Mouse (Mus musculus): ENCODE results near the gene Ttll8. TPM values are rescaled to one million over a fixed set of nuclear protein-coding genes. Genes with fewer than 3 reads are reported as not detected.
A peak's percentile ranks its signal among the peaks of the same experiment; 100 is the strongest.

Ttll8 gene
- 1.4 and 1.6 TPM in 2 replicates for polyA plus RNA-seq (2012; rRNA removed)

- no peak for TF ChIP-seq POLR2A (IDR thresholded peaks at IDR 0.05; ENCODE audit: borderline replicate concordance, insufficient read depth, low read length)
- no peak for TF ChIP-seq CTCF (IDR thresholded peaks at IDR 0.05; ENCODE audit: borderline replicate concordance, insufficient read depth, low read depth, low read length)
- H3K4me1 ChIP-seq (ENCODE audit: control insufficient read depth, insufficient read depth, low read length), result no peaks in the 10 kb centered on the region
- WGBS, result 6% methylated on average over 53 of the region's 53 CpGs
- DNase-seq, result peak in 1 of 2 experiments; percentile 11
- peaks cover 2% of the 10 kb centered on the region for H3K27me3 ChIP-seq (ENCODE audit: control insufficient read depth, insufficient read depth, low read length)
- no peak within 1 kb of the TSS for H3K27ac ChIP-seq (ENCODE audit: insufficient read depth, low read length)
- H3K4me3 ChIP-seq (replicated peaks; ENCODE audit: insufficient read depth, low read depth, low read length), result peak within 1 kb of the TSS; percentile 12
Measured at GRCm38 (mm10) chr15:88954368-88955072, at the start of gene Ttll8. TSS of gene Ttll8 (minus strand) at chr15:88954418.

- no peak for TF ChIP-seq CTCF (IDR thresholded peaks at IDR 0.05; ENCODE audit: borderline replicate concordance, insufficient read depth, low read depth, low read length)
- no peak for TF ChIP-seq POLR2A (IDR thresholded peaks at IDR 0.05; ENCODE audit: borderline replicate concordance, insufficient read depth, low read length)
- Histone ChIP-seq H3K27ac (ENCODE audit: insufficient read depth, low read length) (no peak overlapping the region), H3K27me3 (ENCODE audit: control insufficient read depth, insufficient read depth, low read length) (no peaks in the 10 kb centered on the region), H3K4me1 (ENCODE audit: control insufficient read depth, insufficient read depth, low read length) (no peaks in the 10 kb centered on the region; the same call in 1 of the 2 replicates), H3K4me3 (replicated peaks; ENCODE audit: insufficient read depth, low read depth, low read length) (no peak overlapping the region)
- 58% methylated on average over 3 of the region's 3 CpGs for WGBS
- DNase-seq, result no peak
Measured at GRCm38 (mm10) chr15:89001245-89001644, 47.0 kb upstream of the Ttll8 start.

GRCm38 (mm10) chr15:89000367-89000766, 46.1 kb upstream of the Ttll8 start:
- Histone ChIP-seq H3K4me3 (replicated peaks; ENCODE audit: insufficient read depth, low read depth, low read length) (no peak overlapping the region), H3K27me3 (ENCODE audit: control insufficient read depth, insufficient read depth, low read length) (no peaks in the 10 kb centered on the region), H3K27ac (ENCODE audit: insufficient read depth, low read length) (no peak overlapping the region), H3K4me1 (ENCODE audit: control insufficient read depth, insufficient read depth, low read length) (no peaks in the 10 kb centered on the region; the same call in 1 of the 2 replicates)
- TF ChIP-seq POLR2A (IDR thresholded peaks at IDR 0.05; ENCODE audit: borderline replicate concordance, insufficient read depth, low read length), result no peak
- TF ChIP-seq CTCF (IDR thresholded peaks at IDR 0.05; ENCODE audit: borderline replicate concordance, insufficient read depth, low read depth, low read length), result no peak
- DNase-seq, result no peak
- WGBS, result 50% methylated on average over 2 of the region's 2 CpGs

GRCm38 (mm10) chr15:88999124-88999523, 44.9 kb upstream of the Ttll8 start:
- no peaks in the 10 kb centered on the region for H3K27me3 ChIP-seq (ENCODE audit: control insufficient read depth, insufficient read depth, low read length)
- H3K4me3 ChIP-seq (replicated peaks; ENCODE audit: insufficient read depth, low read depth, low read length), result no peak overlapping the region
- H3K27ac ChIP-seq (ENCODE audit: insufficient read depth, low read length), result no peak overlapping the region
- no peaks in the 10 kb centered on the region; the same call in 1 of the 2 replicates for H3K4me1 ChIP-seq (ENCODE audit: control insufficient read depth, insufficient read depth, low read length)
- WGBS, result 83% methylated on average over 2 of the region's 2 CpGs
- DNase-seq, result no peak
- TF ChIP-seq CTCF (IDR thresholded peaks at IDR 0.05; ENCODE audit: borderline replicate concordance, insufficient read depth, low read depth, low read length) (0 out of 2 replicates have a peak, but pooled peaks have one; percentile 26), POLR2A (IDR thresholded peaks at IDR 0.05; ENCODE audit: borderline replicate concordance, insufficient read depth, low read length) (no peak)

- Histone ChIP-seq H3K4me3 (replicated peaks; ENCODE audit: insufficient read depth, low read depth, low read length) (no peak overlapping the region), H3K4me1 (ENCODE audit: control insufficient read depth, insufficient read depth, low read length) (no peaks in the 10 kb centered on the region; the same call in 1 of the 2 replicates), H3K27ac (ENCODE audit: insufficient read depth, low read length) (no peak overlapping the region), H3K27me3 (ENCODE audit: control insufficient read depth, insufficient read depth, low read length) (no peaks in the 10 kb centered on the region)
- TF ChIP-seq CTCF (IDR thresholded peaks at IDR 0.05; ENCODE audit: borderline replicate concordance, insufficient read depth, low read depth, low read length) (no peak), POLR2A (IDR thresholded peaks at IDR 0.05; ENCODE audit: borderline replicate concordance, insufficient read depth, low read length) (no peak)
- whole genome bisulfite sequencing, result 79% methylated on average over 8 of the region's 8 CpGs
- no peak for DNase-seq
Measured at GRCm38 (mm10) chr15:88998636-88999035, 44.4 kb upstream of the Ttll8 start.

GRCm38 (mm10) chr15:88989236-88989635, 35.0 kb upstream of the Ttll8 start:
- DNase-seq, result no peak
- TF ChIP-seq POLR2A (IDR thresholded peaks at IDR 0.05; ENCODE audit: borderline replicate concordance, insufficient read depth, low read length) (no peak), CTCF (IDR thresholded peaks at IDR 0.05; ENCODE audit: borderline replicate concordance, insufficient read depth, low read depth, low read length) (no peak)
- 35% methylated on average over 2 of the region's 2 CpGs for WGBS

GRCm38 (mm10) chr15:88982534-88983079, 28.4 kb upstream of the Ttll8 start, which contains the start of gene Mov10l1:
TSS of gene Mov10l1 (plus strand) at chr15:88982909.
- DNase-seq, result no peak
- TF ChIP-seq POLR2A (IDR thresholded peaks at IDR 0.05; ENCODE audit: borderline replicate concordance, insufficient read depth, low read length), result no peak
- no peak for TF ChIP-seq CTCF (IDR thresholded peaks at IDR 0.05; ENCODE audit: borderline replicate concordance, insufficient read depth, low read depth, low read length)
- WGBS, result 94% methylated on average over 31 of the region's 31 CpGs

More at GRCm38 (mm10) chr15:88989236-88989635, 35.0 kb upstream of the Ttll8 start:
- Histone ChIP-seq H3K4me3 (replicated peaks; ENCODE audit: insufficient read depth, low read depth, low read length) (no peak overlapping the region), H3K4me1 (ENCODE audit: control insufficient read depth, insufficient read depth, low read length) (no peaks in the 10 kb centered on the region), H3K27me3 (ENCODE audit: control insufficient read depth, insufficient read depth, low read length) (no peaks in the 10 kb centered on the region), H3K27ac (ENCODE audit: insufficient read depth, low read length) (no peak overlapping the region)

GRCm38 (mm10) chr15:88979138-88979446, 24.9 kb upstream of the Ttll8 start:
- TF ChIP-seq CTCF (IDR thresholded peaks at IDR 0.05; ENCODE audit: borderline replicate concordance, insufficient read depth, low read depth, low read length) (no peak), POLR2A (IDR thresholded peaks at IDR 0.05; ENCODE audit: borderline replicate concordance, insufficient read depth, low read length) (no peak)
- Histone ChIP-seq H3K27me3 (ENCODE audit: control insufficient read depth, insufficient read depth, low read length) (no peaks in the 10 kb centered on the region), H3K4me3 (replicated peaks; ENCODE audit: insufficient read depth, low read depth, low read length) (no peak overlapping the region), H3K4me1 (ENCODE audit: control insufficient read depth, insufficient read depth, low read length) (no peaks in the 10 kb centered on the region), H3K27ac (ENCODE audit: insufficient read depth, low read length) (no peak overlapping the region)
- WGBS, result 31% methylated on average over 3 of the region's 3 CpGs
- DNase-seq, result no peak

More at GRCm38 (mm10) chr15:88982534-88983079, 28.4 kb upstream of the Ttll8 start, which contains the start of gene Mov10l1:
- Histone ChIP-seq H3K4me3 (replicated peaks; ENCODE audit: insufficient read depth, low read depth, low read length) (no peak within 1 kb of the TSS), H3K4me1 (ENCODE audit: control insufficient read depth, insufficient read depth, low read length) (no peaks in the 10 kb centered on the region), H3K27ac (ENCODE audit: insufficient read depth, low read length) (no peak within 1 kb of the TSS), H3K27me3 (ENCODE audit: control insufficient read depth, insufficient read depth, low read length) (no peaks in the 10 kb centered on the region)

Measured in cerebellum, adult 2 months (tissue).